Mouse (Mus musculus) liver, embryonic 14.5 days (tissue): ENCODE measurements around the gene Rfc5.

ENCODE experiments used
- CTCF ChIP-seq: IDR thresholded peaks from 2 replicates; pipeline ENCODE4 v1.5.1; 2016; ENCODE audit warnings: antibody characterized with exemption, low read depth, control low read depth
- EP300 ChIP-seq: IDR thresholded peaks from 2 replicates; pipeline ENCODE4 v1.6.1; 2016; ENCODE audit warnings: antibody characterized with exemption, low read depth

GRCm38 (mm10) chr5:117376331-117376761, 12.5 kb downstream of the Rfc5 start:
- TF ChIP-seq EP300, result no peak
- TF ChIP-seq CTCF, result no peak
